Mouse (Mus musculus) heart, embryonic 11.5 days (tissue): Measurements from ENCODE around the gene 4933416C03Rik. TPM values are rescaled to one million over a fixed set of nuclear protein-coding genes. Genes with fewer than 3 reads are reported as not detected.

ENCODE experiments used
- ATAC-seq: fragments of 200-750 bp; cut with Nextera tagmentation; replicated peaks from 2 replicates; pipeline ENCODE4 v1.8.0; 2017; ENCODE audit warnings: moderate library complexity; ENCODE audit not compliant: insufficient number of reproducible peaks, low FRiP score, low TSS enrichment
- H3K27ac ChIP-seq: fragments of 300-500 bp; sonication (generic); 2 replicates; pipeline ENCODE4 v1.5.1; 2014; ENCODE audit warnings: mild to moderate bottlenecking, low read depth, low read length
- H3K27me3 ChIP-seq: fragments of 300-500 bp; sonication (generic); 2 replicates; pipeline ENCODE4 v1.6.1; 2014; ENCODE audit warnings: mild to moderate bottlenecking, low read length, mixed read lengths; ENCODE audit not compliant: control insufficient read depth, insufficient read depth
- H3K36me3 ChIP-seq: fragments of 300-500 bp; sonication (generic); 2 replicates; pipeline ENCODE4 v1.6.1; 2014; ENCODE audit warnings: mild to moderate bottlenecking, low read length, moderate library complexity, mixed read lengths; ENCODE audit not compliant: control insufficient read depth, insufficient read depth
- H3K4me1 ChIP-seq: fragments of 300-500 bp; sonication (generic); 2 replicates; pipeline ENCODE4 v1.6.1; 2014; ENCODE audit warnings: low read length; ENCODE audit not compliant: control insufficient read depth, insufficient read depth
- H3K4me2 ChIP-seq: fragments of 300-500 bp; sonication (generic); 2 replicates; pipeline ENCODE4 v1.6.1; 2014; ENCODE audit warnings: mild to moderate bottlenecking, moderate library complexity
- H3K4me3 ChIP-seq: fragments of 300-500 bp; sonication (generic); 2 replicates; pipeline ENCODE4 v1.5.1; 2014; ENCODE audit warnings: low read depth, low read length
- H3K9ac ChIP-seq: fragments of 300-500 bp; sonication (generic); 2 replicates; pipeline ENCODE4 v1.6.1; 2014; ENCODE audit warnings: mild to moderate bottlenecking, low read depth, low read length, moderate library complexity
- H3K9me3 ChIP-seq: fragments of 300-500 bp; sonication (generic); replicated peaks from 2 replicates; pipeline ENCODE4 v1.6.1; 2016; ENCODE audit warnings: low read length; ENCODE audit not compliant: control insufficient read depth
- WGBS: fragments of 180-500 bp; shearing (Covaris S2); extraction: QIAGEN DNeasy Blood & Tissue Kit; methylation state at CpG from one replicate; pipeline ENCODE4 v1.1.7; 2014; ENCODE audit not compliant: insufficient replicate concordance; 5-methylcytosine and 5-hydroxymethylcytosine counted together
- polyA plus RNA-seq: library from polyadenylated mRNA; unstranded; fragments of >200 nt; fragmentation: Nextera tagmentation; extraction: Ambion mirVana; gene quantifications from 2 replicates; pipeline ENCODE4 v1.2.1, GENCODE M21; 2014

4933416C03Rik gene
- polyA plus RNA-seq, 1 experiment from 2014 or later = not detected

DNA sequence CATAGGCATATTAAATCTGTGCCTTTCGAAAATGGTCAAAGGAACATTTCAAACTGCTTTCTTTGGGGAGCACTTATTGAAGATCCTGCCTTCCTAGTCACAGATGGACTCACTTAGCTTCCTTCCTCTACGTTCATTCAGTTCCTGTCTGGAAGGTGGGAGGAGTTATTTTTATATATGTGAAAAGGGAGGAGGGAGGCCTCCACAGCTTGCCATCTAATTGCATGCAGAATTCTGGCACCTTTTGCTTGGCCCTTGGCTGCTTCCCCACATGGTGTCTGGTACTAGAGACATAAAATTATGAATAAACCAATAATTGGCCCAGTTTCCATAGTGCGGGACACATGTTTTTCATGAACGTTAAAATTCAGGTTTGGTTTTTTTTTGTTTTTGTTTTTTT lies 5.5 kb downstream of the 4933416C03Rik start:
- H3K4me2 ChIP-seq = no peak overlapping the region
- no peak overlapping the region for H3K27ac ChIP-seq
- no peaks in the 10 kb centered on the region for H3K27me3 ChIP-seq
- H3K36me3 ChIP-seq = no peaks in the 10 kb centered on the region
- no peaks in the 10 kb centered on the region for H3K9me3 ChIP-seq
- WGBS = 73% methylated on average over 4 of the region's 4 CpGs
- H3K4me1 ChIP-seq = no peaks in the 10 kb centered on the region
- no peak for ATAC-seq
- H3K4me3 ChIP-seq = no peak overlapping the region
- H3K9ac ChIP-seq = no peak overlapping the region

DNA sequence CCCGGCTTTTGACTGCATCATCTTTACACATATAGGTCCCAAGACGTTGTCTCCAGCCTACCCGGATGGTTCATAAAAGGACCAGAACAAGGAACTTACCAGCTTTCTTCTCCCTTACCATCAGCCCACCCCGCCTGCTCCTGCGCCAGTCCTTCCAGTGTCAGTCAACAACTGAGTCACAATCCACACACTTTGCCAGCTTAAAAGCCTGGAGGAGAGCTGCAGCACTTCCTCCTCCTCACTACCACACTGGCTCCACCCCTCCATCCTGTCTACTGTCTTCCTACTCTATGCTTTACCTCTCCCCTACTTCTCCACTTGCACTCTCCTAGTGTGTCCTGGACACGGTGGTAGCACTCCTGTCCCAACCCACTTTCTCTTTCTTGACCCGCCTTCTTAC lies 15.2 kb downstream of the 4933416C03Rik start:
- no peaks in the 10 kb centered on the region for H3K9me3 ChIP-seq
- WGBS = 84% methylated on average over 7 of the region's 7 CpGs
- H3K4me3 ChIP-seq = no peak overlapping the region
- H3K4me2 ChIP-seq = no peak overlapping the region
- H3K27ac ChIP-seq = no peak overlapping the region
- no peaks in the 10 kb centered on the region for H3K27me3 ChIP-seq
- H3K4me1 ChIP-seq = no peaks in the 10 kb centered on the region
- H3K9ac ChIP-seq = no peak overlapping the region
- H3K36me3 ChIP-seq = no peaks in the 10 kb centered on the region
- ATAC-seq = no peak

DNA sequence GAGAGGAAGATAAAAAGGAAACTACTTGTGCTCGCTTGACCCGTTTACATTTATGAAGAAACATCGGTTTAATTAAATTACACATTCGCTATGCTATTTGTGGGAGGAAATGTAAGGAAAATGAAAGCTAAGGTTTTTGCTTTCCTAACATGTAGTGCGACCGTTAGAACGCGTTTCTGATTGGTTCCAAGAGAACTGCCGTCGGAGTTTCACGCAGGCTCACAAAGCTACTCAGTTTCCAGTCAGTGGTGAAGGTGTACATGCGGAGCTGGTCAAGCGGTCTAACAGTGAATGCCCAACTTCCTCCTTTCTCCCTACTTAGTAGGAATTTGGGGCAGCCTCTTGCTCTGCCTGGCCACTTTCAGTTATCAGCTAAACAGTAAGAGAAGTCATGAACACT lies 17.3 kb downstream of the 4933416C03Rik start:
- no peaks in the 10 kb centered on the region for H3K36me3 ChIP-seq
- H3K4me3 ChIP-seq = no peak overlapping the region
- ATAC-seq = no peak
- no peaks in the 10 kb centered on the region for H3K9me3 ChIP-seq
- H3K4me2 ChIP-seq = no peak overlapping the region
- no peak overlapping the region for H3K9ac ChIP-seq
- WGBS = 87% methylated on average over 13 of the region's 13 CpGs
- H3K27ac ChIP-seq = no peak overlapping the region
- no peaks in the 10 kb centered on the region for H3K4me1 ChIP-seq
- H3K27me3 ChIP-seq = no peaks in the 10 kb centered on the region

DNA sequence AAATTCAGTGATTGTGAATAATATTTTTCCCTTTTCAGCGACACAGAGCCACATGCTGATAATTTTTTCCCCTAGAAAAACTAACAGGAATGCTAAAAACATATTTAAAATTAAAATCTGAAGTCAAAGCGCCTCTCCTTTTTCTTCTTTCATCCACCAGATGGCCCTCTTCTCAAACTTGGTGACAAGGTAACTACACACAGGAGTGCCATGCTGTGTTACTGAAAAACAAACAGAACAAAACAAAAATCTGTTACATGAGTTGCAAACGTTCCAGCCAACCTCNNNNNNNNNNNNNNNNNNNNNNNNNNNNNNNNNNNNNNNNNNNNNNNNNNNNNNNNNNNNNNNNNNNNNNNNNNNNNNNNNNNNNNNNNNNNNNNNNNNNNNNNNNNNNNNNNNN lies 29.8 kb downstream of the 4933416C03Rik start:
- WGBS = 20% methylated on average over 3 of the region's 3 CpGs
- no peak for ATAC-seq
- no peak overlapping the region for H3K9ac ChIP-seq

DNA sequence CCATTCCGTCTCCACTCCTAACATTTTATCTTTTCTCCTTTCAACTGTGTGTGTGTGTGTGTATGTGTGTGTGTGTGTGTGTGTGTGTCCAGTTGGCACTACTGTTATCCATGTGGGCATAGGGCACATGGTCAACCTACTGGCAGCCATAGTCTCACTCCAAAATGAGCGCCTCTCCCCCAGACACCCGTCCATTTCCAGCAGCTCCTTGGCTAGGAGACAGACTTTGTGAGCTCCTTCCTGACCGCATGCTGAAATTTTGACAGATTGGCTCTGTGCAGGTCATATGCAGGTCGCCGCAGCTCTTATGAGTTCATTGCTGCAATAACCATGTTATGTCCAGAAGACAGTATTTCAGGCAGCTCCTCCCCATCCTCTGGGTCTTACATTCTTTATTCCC lies 32.9 kb downstream of the 4933416C03Rik start:
- Histone ChIP-seq H3K27ac (no peak overlapping the region), H3K36me3 (no peaks in the 10 kb centered on the region), H3K4me1 (no peaks in the 10 kb centered on the region), H3K27me3 (no peaks in the 10 kb centered on the region), H3K9me3 (no peaks in the 10 kb centered on the region), H3K4me2 (no peak overlapping the region), H3K4me3 (no peak overlapping the region), H3K9ac (no peak overlapping the region)
- 79% methylated on average over 6 of the region's 6 CpGs for WGBS
- no peak for ATAC-seq

More for the DNA sequence above, 29.8 kb downstream of the 4933416C03Rik start:
- H3K27me3 ChIP-seq = no peaks in the 10 kb centered on the region
- no peaks in the 10 kb centered on the region for H3K36me3 ChIP-seq
- no peaks in the 10 kb centered on the region for H3K4me1 ChIP-seq
- no peak overlapping the region for H3K4me3 ChIP-seq
- H3K4me2 ChIP-seq = no peak overlapping the region
- H3K9me3 ChIP-seq = no peaks in the 10 kb centered on the region
- no peak overlapping the region for H3K27ac ChIP-seq

DNA sequence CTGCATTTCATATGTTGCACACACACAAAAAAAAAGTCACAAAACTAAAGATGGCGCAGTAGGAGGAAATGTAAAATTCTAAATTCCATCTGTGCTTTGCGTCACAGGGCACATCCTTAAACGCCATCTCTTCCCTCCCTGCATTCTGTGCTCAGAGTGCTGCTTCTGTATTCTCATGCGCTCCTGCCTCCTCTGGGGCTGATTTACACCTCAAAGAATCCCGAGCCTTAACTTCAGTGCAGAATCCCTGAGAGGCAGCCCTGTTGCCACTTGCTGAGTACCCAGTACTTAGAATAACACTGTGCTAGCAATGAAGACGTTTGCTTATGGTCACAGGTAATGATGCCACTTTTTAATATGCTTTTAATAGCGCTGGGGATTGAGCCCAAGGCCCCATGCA lies 34.3 kb downstream of the 4933416C03Rik start:
- no peak overlapping the region for H3K4me3 ChIP-seq
- H3K27me3 ChIP-seq = no peaks in the 10 kb centered on the region
- no peaks in the 10 kb centered on the region for H3K9me3 ChIP-seq
- no peaks in the 10 kb centered on the region for H3K36me3 ChIP-seq
- H3K9ac ChIP-seq = no peak overlapping the region
- no peaks in the 10 kb centered on the region for H3K4me1 ChIP-seq
- H3K4me2 ChIP-seq = no peak overlapping the region
- no peak overlapping the region for H3K27ac ChIP-seq
- 34% methylated on average over 7 of the region's 7 CpGs for WGBS
- ATAC-seq = no peak

DNA sequence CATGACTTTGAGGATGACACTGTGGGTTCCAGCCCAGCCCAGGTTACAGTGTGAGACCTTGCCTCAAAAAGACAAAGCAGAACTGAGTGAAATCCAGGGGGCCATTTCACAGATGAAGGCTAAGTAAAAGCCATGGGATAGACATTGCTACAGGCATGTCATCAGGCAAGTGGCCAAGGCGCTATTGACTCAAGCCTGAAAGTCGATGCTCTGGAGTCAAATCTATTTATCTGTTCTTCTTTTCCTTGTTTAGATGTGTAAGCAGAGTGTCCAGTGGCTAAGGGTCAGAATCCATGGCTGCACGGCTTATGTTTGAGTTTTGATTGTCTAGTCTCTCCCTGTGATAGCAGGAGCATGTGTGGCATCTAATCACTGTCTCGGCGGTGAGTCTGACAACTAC lies 35.1 kb downstream of the 4933416C03Rik start:
- no peak overlapping the region for H3K4me3 ChIP-seq
- no peaks in the 10 kb centered on the region for H3K36me3 ChIP-seq
- H3K27ac ChIP-seq = no peak overlapping the region
- no peak overlapping the region for H3K9ac ChIP-seq
- no peak overlapping the region for H3K4me2 ChIP-seq
- H3K9me3 ChIP-seq = no peaks in the 10 kb centered on the region
- no peak for ATAC-seq
- 63% methylated on average over 5 of the region's 5 CpGs for WGBS
- no peaks in the 10 kb centered on the region for H3K4me1 ChIP-seq
- H3K27me3 ChIP-seq = no peaks in the 10 kb centered on the region

DNA sequence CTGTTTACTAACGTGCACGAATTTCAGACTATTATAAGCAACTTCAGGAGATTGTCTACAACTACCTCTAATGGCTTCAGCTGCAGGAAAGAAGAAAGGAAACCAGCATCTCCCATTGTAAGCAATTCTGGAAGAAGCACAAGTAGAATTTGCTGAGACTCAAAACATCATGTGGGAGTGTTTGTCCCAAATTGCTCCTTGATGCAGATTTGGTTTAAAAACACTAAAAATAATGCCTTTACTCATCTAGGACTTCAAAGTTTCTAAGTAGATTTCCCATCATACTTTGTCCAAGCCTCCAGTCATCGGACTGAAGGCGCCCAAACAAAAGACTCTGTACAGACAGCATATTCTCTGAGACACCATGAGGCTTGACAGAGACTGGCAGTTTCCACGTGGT lies 37.8 kb downstream of the 4933416C03Rik start:
- H3K27me3 ChIP-seq = no peaks in the 10 kb centered on the region
- H3K4me3 ChIP-seq = no peak overlapping the region
- H3K9ac ChIP-seq = no peak overlapping the region
- no peak for ATAC-seq
- H3K4me1 ChIP-seq = no peaks in the 10 kb centered on the region
- no peaks in the 10 kb centered on the region for H3K9me3 ChIP-seq
- H3K36me3 ChIP-seq = no peaks in the 10 kb centered on the region
- H3K27ac ChIP-seq = no peak overlapping the region
- 76% methylated on average over 5 of the region's 5 CpGs for WGBS
- no peak overlapping the region for H3K4me2 ChIP-seq
